Mouse (Mus musculus): ENCODE measurements around the gene Ablim1. TPM values are rescaled to one million over a fixed set of nuclear protein-coding genes. Genes with fewer than 3 reads are reported as not detected.

Gene Ablim1
- total RNA-seq, 2 experiments from 2014 or later = 50.9 to 59.8 TPM

- no peak for DNase-seq (ENCODE audit: low spot score in 2 of 2)
These were observed 185.0 kb downstream of the Ablim1 start for GRCm38 (mm10) chr19:57129729-57130128.

DNA sequence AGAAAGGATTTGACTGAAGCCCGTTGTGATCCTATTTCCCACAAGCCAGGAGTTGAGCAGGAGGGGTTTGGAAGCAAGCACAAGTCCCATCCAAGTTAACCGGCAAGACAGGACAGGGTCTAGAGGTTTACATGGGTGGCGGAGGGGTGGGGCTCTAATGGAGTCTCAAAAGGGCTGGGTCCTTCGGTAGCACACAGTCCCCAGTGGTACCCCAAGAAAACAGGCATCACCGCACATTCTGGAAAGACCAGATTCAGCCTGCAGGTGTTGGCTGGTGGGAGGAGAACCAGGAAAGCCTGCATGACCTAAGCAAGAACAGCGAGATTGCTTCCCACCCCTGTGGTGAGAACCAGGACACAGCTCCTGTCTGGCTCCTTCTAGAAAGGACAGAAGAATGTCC lies 186.7 kb downstream of the Ablim1 start:
- DNase-seq (ENCODE audit: low spot score in 2 of 2) = no peak

DNA sequence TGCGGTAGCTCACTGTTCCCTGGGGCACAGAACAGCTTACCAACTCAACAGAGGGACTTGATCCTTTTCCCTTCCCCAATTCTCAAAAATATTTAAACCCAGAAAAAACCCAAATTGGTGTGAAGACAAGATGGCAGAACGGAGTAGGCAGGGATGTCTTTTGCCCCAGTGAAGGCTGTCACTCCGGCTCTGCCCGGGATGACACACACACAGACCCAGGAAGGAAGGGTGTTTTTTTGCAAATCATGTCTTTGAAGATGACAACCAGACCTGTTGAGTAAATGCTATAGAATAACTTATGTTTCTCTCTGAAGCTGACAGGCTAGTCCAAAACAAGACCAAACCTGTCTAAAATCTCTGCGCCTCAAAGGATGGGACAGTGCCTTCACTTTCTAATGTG lies 187.2 kb downstream of the Ablim1 start:
- DNase-seq (ENCODE audit: low spot score in 2 of 2) = no peak

GRCm38 (mm10) chr19:57126950-57127349 lies 187.8 kb downstream of the Ablim1 start:
- no peak for DNase-seq (ENCODE audit: low spot score in 2 of 2)

DNA sequence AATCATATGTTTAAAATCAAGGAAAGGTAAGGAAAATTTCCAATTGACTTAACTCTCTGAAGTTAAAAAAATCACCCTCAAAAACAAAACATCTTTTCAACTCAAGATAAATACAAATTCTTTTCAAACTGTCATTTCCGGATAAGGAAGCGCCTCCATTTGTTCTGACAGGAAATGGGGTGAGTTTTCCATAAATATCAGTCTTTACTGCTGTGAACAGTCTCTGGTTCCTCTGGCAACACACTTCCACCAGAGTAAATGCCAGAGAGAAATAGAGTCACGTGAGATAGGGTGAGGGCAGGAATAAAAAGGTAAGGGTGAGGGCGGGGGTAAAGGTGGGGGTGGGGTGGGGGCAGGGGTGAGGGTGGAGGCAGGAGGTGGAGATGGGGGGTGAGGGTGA lies 189.8 kb downstream of the Ablim1 start:
- DNase-seq (ENCODE audit: low spot score in 2 of 2) = no peak

- no peak for DNase-seq (ENCODE audit: low spot score in 2 of 2)
These were observed 190.6 kb downstream of the Ablim1 start for GRCm38 (mm10) chr19:57124138-57124519.

GRCm38 (mm10) chr19:57123503-57124137 lies 191.1 kb downstream of the Ablim1 start:
- DNase-seq (ENCODE audit: low spot score in 2 of 2) = no peak

DNA sequence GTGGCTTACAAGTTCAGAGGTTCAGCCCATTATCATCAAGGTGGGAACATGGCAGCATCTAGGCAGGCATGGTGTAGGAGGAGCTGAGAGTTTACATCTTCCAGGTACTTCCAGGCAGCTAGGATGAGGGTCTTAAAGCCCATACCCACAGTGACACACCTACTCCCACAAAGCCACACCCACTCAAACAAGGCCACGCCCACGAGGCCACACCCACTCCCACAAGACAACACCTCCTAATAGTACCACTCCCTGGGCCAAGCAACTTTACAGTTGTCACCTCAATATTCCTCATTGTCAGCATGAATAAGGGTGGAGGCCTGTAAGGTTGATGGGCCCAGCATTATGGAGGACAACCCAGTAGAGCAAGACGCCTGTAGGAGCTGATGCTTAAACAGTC lies 192.5 kb downstream of the Ablim1 start:
- DNase-seq (ENCODE audit: low spot score in 2 of 2) = no peak

DNA sequence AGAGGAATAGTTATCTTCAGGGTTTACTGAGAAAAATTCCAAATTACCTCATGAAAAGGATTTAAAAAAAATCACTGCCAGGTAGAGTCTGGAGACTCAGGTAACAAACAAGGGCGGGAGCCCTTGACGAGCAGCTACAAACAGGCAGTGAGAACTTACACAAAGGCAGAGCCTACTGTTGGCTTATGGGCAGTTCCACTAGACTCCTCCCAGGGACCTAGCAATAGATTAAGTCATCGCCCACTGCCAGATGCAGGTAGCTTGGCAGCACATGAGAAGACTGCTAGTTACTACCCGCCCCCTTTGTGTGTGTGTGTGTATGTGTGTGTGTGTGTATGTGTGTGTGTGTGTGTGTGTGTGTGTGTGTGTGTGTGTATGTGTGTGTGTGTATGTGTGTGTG lies 193.7 kb downstream of the Ablim1 start:
- DNase-seq (ENCODE audit: low spot score in 2 of 2) = no peak

- no peak for DNase-seq (ENCODE audit: low spot score in 2 of 2)
These were observed 195.1 kb downstream of the Ablim1 start for GRCm38 (mm10) chr19:57119661-57120060.

GRCm38 (mm10) chr19:57118785-57119565 lies 195.7 kb downstream of the Ablim1 start:
- DNase-seq (ENCODE audit: low spot score in 2 of 2) = peak in 1 of 2 experiments; percentile 19

- DNase-seq (ENCODE audit: low spot score in 2 of 2) = no peak
These were observed 197.0 kb downstream of the Ablim1 start for GRCm38 (mm10) chr19:57117751-57118150.

GRCm38 (mm10) chr19:57116871-57117501 lies 197.7 kb downstream of the Ablim1 start:
- DNase-seq (ENCODE audit: low spot score in 2 of 2) = no peak

- no peak for DNase-seq (ENCODE audit: low spot score in 2 of 2)
These were observed 199.0 kb downstream of the Ablim1 start for GRCm38 (mm10) chr19:57115670-57116069.

DNA sequence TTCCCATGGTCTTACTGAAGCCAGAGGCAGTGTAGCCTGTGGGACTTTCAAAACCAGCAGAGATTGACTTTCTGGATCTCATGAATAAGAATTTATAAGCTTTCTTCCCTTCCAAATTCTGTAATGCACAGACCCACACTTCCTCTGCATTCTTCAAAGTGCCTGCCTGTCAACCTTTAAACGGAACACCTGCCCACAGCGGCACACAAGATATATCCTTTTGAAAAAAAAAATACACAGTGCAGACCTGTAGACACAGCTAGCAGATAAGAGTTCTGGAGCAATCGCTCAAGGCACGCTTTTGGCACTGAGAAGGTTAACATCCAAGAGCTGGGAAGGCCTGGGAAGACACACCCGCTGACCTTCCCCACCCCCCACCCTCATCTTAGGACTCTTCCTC lies 199.8 kb downstream of the Ablim1 start:
- DNase-seq (ENCODE audit: low spot score in 2 of 2) = no peak

GRCm38 (mm10) chr19:57113975-57114374 lies 200.7 kb downstream of the Ablim1 start:
- no peak for DNase-seq (ENCODE audit: low spot score in 2 of 2)

GRCm38 (mm10) chr19:57112816-57113406 lies 201.8 kb downstream of the Ablim1 start:
- no peak for DNase-seq (ENCODE audit: low spot score in 2 of 2)

GRCm38 (mm10) chr19:57112231-57112815 lies 202.4 kb downstream of the Ablim1 start:
- no peak for DNase-seq (ENCODE audit: low spot score in 2 of 2)

GRCm38 (mm10) chr19:57111301-57111700 lies 203.4 kb downstream of the Ablim1 start:
- no peak for DNase-seq (ENCODE audit: low spot score in 2 of 2)

GRCm38 (mm10) chr19:57109620-57110019 lies 205.1 kb downstream of the Ablim1 start:
- DNase-seq (ENCODE audit: low spot score in 2 of 2) = no peak

DNA sequence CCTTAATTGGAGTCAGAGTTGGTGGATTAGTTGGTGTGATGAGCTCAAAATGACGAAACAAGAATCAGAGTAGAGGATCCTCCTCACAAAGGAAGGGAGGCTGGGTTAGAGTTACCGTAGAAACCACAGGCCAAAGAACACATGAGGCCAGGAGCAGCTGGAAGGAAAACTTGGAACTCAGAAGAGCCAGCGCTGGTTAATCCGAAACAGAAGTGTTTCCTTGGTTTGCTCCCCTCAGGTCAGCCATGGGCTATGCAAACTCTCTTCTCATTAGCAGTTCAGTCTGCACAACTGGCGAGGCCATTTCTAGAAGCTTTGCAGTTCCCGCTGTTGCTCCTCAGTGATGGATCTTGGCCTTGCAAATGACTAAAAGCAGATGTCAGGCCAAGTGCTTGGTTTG lies 208.2 kb downstream of the Ablim1 start:
- no peak for DNase-seq (ENCODE audit: low spot score in 2 of 2)

GRCm38 (mm10) chr19:57106031-57106430 lies 208.7 kb downstream of the Ablim1 start:
- no peak for DNase-seq (ENCODE audit: low spot score in 2 of 2)
